Mouse (Mus musculus): ENCODE measurements at regions not wholly inside any gene's neighbourhood (a gene's known extent, or its start where the extent isn't known, plus 50 kb on each side); places are given as distances from the start of the nearest gene placed in this dataset.

DNA sequence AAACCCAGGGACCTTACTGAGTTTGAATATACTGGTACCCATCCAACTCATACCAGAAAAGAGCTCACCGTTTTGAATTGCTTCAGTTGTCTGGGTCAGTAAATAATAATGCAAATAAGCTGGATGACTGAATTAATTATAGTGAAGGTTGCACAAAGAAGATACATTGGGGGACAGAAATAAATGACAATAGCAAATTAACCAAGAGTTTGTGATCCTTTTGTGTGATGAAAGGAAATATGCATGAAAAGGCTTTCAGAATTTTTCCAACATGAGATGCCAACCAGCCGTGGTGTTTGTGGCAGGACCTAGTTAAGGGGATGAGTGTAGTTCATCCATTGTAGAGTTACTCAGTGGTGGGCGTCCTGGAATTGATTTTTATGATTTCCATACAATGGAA lies 186.5 kb upstream of the Pik3r1 start:
- DNase-seq (ENCODE audit: low spot score): peak; percentile 52

DNA sequence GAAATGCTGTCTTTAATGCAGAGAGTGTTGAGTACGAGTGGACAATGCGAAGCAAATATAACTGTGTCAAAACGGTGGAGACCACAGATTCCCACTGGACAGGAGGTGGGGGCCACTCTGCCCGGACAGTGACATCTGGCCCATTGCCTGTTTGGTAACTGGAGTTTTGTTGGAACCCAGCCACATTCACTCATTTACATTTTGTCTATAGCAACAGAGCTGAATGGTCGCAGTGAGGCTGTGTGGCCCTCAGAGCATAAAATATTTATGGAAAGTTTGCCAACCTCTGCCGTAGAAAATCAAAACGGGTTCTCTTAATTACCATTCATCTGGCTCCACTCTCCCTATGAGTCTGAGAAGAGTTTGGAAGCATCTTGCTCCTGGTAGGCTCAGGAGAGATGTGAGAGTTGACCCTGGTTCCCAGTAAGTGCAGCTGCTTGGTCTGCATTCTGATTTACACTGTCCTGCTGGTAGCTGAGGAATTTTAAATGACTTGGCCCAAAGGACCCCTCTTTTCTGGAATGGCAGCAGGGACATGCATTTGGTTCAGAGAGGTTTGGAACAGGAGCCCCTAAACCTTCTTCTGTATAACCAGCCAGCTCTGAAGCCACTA lies 187.9 kb upstream of the Pik3r1 start:
- DNase-seq (ENCODE audit: low spot score): no peak

DNA sequence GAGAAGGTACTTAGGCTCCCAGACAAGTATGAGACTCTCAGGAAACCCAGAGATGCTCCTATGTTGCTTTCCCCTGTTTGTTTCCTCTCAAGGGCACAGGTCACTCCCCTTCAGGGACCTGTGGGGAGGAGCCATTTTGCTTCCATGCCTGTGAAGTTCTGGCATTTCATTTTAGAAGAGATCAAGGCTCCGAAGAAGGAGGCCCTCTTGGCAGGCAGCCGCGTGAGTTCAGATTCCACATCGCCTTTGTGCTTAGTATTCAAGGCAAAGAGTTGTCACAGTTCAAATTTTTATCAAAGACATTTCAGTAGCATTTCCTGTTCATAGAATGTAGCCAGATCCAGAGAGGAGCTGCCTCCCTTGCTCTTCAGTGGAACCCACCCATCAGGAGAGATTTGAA lies 189.8 kb upstream of the Pik3r1 start:
- no peak for DNase-seq (ENCODE audit: low spot score)

DNA sequence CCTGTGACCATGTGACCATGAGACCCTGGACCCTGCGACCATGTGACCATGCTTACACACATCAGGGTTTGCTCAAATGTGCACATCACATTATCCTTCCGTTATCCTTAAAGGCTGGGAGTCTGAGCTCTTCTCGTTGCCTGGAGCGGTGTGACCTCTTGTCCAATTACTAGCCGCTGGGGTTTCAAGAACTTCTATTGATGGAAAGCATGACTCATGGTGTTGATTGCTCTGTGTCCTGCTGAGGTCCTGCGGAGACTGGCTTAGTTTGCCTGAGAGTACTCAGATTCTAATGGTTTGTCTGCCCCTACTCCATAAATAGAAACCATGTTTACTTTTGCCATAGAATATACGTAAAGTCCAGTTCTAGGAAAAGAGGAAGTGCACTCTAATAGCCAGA lies 197.5 kb upstream of the Pik3r1 start:
- no peak for DNase-seq (ENCODE audit: low spot score)

DNA sequence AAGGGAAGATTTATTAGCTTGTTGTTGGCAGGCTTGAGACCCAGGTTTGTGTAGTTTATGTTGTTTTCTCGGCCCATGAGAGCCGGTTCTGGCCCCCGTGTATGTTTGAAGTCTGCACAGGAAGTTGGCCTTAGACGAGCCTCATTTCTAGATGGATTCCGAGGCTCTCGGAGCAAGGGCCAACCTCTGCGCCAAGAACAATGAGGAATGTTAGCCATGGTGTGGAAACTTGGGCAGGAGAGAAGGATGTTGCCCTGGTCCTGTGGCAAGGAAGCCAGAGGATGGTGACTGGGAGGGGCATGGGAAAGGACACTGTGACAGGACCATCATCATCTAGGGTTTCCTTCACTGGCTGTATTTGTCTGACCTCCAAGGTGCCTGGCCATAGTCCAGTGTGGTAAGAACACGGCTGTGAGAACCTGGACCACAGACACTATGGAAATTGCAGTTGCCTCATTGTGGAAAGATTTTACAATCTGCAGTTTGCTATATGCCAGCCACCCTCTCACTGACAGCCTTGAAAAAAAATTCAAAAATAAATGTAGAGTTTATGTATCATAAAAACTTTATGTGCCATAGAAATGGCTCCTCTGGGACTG lies 198.9 kb upstream of the Pik3r1 start:
- DNase-seq (ENCODE audit: low spot score): no peak

DNA sequence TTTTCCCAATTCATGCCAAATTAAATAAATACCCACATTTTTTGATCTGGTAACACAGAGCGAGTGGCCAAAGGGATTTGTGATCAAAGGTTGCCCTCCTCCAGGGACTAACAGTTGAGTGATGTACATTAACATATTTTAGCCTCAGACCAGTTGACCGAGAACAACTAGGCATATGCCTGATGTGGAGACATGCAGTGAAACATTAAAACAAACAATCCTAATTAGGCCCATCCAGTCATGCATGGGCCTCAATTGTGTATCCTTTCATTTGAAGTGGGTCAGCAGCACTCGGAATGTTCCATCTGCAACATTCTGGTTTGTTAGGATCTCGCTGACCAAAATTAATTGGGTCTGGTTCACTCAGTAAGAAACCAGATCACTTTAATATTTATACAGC lies 199.4 kb upstream of the Pik3r1 start:
- DNase-seq (ENCODE audit: low spot score): peak; percentile 74

DNA sequence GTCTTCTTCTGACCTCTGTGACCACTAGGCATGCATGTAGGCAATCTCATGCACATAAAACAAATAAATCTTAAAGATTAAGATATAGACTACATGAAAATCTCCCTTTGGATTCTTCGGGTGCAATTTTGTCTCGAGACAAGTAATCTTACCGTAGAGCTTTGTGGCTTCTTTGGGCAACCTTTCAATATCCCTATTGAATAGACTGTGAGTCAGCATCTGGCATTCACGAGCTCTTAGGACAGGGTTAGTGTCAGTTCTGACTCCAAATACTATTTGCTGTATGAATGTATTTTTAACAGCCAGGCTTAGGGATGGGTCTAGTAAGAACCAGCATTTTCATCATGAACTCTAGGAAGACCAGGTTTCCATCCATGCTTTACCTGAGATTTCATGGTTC lies 208.7 kb upstream of the Pik3r1 start:
- DNase-seq (ENCODE audit: low spot score): no peak

DNA sequence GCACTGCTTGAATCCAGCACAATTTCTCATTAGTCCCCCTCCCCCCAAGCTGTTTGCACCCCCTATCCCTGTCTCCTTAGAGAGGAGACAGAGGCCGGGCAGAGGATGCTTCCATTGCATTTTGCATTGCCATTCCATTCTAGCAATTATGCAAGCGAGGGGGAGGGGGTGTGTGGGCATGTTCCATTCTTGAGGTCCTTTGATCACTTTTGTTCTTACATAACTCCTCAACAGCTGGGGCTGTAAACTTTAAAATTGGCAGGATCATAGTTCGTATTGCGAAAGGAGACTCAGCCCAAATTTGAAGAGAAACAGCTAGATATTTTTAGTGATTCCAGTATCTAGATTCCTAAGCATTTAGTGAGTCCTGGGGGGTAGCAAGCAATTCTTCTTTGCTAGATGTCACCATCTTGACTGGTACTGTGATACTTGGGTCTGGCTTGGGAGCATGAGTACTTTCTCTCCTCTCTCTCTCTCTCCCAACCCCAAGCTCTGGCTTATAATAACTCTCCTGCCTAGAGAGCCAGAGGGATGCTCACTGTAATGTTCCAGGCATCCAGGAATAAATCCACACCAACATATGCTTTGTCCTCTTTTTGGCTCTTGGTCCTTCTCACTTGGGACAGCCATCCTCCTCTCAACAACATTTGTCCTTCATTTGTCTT lies 212.3 kb upstream of the Pik3r1 start:
- DNase-seq (ENCODE audit: low spot score): no peak

DNA sequence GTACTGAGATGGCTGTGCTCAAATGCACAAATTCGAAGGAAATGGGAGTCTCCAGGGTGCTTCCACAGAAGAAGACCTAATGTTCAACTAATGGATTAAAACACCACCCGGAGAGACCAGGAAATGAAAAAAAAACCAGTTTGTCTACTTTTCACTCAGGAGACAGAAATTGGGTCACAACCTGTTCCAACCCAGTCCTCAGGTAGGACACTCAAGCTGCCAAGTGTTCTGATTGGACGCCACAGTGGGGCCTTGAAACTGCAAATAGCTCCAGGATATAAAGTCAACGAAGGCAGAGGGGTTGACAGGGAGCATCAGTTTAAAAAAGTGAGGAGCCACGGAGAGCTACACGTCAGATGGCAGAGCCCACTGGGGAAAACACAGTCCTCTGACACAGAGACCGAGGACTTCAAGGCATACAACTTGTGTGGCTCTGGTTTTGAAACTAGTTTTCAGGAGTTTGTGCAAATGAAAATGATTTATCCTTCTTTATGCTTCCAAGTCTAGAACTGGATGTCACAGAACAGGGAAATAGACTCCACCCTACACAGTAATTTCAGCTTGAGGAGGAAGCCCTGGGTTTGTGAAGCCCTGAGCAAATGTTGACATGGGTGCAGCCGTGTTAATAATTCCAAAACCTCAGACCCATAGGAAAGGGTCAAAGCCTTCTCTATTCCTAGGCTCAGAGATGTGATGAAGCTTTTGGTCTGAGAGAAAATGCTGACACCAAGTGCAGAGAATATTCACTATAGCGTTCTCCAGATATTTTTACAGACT lies 220.8 kb upstream of the Pik3r1 start:
- DNase-seq (ENCODE audit: low spot score): no peak

DNA sequence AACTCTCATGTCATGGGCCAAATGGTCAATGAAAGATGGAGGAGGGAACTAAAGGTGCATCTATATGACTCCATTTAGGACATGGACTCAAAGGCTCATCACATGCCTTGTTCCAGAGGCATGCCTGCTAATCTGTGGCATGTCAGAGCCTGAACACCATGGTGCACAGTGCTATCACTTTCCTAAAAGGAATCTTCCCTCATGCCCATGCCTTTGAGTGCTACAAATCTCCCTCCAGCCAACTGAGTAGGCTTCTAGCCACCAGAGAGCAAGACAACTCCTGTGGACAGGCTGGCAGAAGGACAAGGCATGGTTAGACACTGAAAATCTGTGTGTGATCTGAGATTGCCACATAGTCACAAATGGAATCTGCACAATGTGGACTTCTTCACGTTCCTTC lies 223.7 kb upstream of the Pik3r1 start:
- no peak for DNase-seq (ENCODE audit: low spot score)

DNA sequence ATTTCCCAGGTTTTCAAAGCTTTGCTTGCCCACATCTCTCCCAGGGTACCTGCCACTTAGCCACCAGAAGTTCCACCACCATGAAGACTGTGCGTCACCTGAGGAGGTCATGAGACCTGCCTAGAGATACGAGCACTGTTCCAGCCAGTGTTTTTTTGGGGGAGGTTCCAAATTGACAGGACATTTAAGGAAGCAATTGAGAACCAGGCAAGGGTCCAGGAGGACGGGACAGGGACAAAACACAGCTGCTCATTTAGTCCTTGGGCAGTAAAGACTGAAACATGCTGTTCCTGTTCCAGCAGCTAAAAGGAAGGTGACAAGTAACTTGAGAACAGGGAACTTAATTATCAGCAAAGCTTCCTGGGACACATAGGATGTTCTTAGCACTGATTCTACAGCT lies 226.8 kb upstream of the Pik3r1 start:
- DNase-seq (ENCODE audit: low spot score): no peak

DNA sequence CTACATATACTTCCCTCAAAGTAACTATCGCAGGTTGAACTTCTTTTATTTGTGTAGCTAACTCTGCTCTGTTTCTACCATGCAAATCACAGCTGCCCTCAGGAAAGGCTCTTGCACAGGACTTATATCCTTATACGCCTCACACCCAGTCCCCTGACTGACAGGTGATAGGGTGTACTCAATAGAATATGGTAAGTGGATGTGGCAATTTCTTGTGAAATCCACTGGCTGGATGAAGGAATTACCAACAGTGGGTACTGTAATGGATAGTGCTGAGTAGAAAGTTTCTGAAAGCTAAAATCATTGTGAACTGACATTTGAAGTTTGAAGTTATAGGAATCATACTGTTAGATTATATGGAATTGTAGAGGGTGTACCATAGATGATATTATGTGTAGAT lies 227.5 kb upstream of the Pik3r1 start:
- no peak for DNase-seq (ENCODE audit: low spot score)

DNA sequence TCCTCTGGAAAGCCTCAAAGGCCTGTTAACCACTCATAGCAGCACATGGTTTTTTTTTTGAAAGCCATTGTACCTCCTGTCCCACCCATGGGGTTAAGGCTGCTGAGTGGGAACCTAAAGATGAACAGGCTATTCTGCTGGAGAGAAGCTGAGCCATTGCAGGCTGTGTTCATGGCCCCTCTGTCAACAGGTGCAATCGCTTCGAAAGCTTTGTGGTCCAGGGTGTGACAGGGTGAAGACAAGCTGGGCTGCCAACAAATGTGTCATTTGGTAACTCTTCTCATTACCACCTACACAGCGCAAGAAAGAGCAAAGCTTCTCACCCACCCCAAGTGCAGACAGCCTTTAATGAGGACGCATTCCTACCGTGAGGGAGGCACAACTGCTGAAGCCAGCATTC lies 228.1 kb upstream of the Pik3r1 start:
- peak; percentile 10 for DNase-seq (ENCODE audit: low spot score)

DNA sequence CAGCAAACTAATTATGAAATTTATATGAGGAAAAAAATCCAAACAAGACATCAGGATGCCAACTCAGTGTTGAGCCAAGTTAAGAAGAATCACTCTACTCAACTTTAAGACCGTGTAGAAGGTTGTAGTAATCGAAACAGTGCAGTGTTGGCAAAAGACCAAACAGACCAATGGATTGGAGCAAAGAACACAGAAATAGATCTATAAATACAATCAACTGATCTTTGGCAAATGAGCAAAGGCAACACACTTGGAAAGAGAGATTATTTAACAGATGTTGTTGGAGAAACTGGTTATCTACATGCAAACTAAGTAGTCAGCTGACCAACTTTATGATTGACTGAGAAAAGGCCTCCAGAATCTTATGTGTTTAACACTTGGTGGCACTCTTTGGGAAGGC lies 229.4 kb upstream of the Pik3r1 start:
- DNase-seq (ENCODE audit: low spot score): no peak

DNA sequence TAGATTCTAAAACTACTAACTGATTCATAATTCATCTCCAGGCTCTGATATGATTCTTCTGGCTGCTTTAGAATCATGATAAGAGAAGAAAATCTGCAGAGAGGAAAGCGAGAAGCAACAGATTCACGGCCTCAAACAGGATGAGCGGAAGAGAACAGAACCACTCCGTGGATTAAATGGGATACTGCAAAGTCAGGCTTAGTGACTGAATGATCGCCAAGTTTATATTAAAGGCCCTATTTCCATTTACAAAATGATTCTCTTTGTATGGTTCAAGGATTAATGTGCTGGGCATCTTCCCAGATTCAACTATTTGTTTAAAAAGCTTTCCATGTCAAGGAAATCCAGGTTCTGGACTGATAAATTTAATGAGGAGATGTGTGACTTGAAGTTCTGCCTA lies 238.5 kb upstream of the Pik3r1 start:
- no peak for DNase-seq (ENCODE audit: low spot score)

DNA sequence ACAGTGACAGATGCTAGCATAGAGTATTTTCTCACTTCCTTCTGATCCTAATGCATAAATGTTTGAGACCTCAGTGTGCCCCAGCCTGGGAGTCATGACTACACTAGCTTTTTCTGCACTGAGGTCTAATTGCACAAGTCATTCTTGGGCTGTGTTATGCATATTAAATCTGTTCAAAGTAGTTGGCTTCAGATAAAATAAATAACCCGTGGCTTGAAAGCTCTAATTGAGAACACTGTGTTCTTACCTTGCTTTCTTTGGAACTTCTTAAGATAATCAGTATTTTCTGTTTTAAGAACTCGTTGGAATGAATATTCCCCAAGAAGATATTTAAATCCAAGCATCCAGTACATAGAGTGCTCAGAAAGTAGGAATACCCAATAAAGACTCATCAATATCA lies 243.9 kb upstream of the Pik3r1 start:
- DNase-seq (ENCODE audit: low spot score): no peak

DNA sequence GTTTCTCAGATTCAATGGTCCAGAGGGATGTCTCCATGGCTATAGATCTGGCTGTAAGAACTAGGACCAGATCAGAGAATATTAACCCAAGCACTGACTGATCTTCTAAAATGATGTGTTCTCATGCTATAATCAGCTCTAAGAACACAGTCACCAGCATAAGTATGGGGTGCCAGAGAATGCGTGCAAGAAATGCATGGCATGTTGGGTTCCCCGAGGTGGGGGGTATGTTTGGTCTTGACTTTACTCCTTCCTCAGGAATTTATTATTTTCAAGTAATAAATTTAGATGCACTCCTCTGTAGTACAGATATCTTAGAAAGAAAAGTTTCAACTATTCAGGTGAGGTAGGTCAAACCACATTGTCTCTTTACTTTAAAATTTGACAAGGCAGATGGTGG lies 246.5 kb upstream of the Pik3r1 start:
- DNase-seq (ENCODE audit: low spot score): no peak

DNA sequence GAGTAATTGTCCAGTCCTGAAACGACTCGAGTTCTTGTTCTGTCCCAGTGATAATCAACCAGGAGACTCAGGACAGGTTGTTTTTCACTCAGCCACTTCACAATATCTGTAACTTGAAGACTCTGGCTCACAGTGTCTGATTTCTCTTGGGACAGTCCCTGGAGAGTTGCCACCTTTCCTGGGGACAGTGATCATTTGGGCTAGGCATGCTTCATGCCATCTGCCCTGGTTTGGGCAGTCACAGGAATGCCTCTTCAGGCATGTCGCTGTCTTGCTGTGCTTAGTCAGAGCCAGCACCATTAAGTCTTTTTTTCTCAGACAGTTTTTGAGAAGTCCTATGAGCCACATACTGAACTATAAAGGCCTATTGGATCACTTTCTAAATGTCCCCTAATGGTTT lies 246.9 kb upstream of the Pik3r1 start:
- DNase-seq (ENCODE audit: low spot score): no peak

DNA sequence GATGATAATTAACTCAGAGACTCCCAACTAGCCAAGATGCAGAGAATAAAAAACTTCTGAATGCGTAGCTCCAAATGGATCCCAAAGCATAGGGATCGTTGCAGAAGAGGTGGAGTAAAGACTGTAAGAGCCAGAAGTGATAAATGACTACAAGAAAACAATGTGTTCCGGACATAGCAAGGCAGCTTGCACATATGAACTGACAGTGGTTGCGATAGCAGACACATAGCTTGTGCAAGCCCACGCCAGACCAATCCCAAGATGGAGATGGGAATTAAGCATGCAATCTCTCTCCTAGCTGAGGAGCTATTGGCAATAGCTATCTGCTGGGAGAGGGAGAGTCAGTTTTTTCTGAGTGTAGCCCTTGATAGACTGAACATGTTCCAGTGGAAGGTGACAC lies 248.5 kb upstream of the Pik3r1 start:
- no peak for DNase-seq (ENCODE audit: low spot score)

DNA sequence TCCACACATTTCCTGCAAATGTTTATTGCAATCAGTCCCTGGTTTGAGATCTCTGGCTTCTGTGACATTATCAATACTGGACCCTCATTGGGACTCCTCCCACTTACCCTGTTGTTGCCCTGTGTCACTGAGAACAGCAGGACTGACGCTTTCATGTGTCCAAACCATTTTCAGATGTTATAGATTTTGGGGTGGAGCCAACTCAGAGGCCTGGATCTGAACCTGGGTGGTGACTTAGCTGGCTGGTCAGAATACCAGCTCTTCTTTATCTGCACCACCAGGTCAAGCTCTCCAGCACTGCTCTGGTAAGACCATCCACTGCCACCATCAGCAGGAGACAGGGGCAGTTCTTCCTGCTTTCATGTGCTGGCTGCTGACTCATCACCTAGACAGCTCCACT lies 254.3 kb upstream of the Pik3r1 start:
- DNase-seq (ENCODE audit: low spot score): no peak

DNA sequence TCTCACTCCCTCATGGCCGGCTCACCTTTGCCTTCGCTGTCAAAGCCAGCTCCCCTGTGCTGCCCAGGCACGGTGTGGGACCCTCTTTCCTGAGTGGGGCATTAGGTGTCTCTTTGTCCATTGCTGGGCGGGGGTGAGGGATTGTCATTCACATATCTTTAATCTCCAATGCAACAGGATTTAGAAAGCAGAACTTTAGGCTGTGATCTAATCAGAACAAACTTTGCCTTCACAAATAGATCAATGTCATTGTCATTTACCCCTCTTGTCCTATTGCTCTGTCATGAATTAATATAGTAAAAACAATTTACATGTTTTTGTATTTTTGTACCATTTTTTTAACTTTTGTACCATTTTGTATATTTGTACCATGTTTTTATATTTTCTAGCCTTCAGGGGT lies 254.7 kb upstream of the Pik3r1 start:
- no peak for DNase-seq (ENCODE audit: low spot score)

DNA sequence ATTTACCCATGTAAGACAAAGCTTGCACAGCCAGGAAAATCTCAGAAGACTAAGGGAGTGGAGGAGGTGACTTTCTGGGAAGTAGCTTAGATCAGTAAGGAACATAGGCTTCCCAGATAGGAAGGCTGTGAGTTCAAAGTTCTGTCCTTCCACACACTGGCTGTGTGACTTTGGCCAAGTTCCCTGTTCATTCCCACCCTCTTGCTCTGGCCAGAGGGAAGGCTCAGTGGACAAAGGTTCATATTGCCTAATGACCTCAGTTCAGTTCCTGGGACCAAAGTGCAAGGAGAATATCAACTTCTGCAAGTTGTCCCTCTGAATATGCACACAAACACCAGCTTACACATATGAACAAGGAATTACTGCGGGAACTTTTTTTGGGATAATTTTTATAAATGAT lies 255.6 kb upstream of the Pik3r1 start:
- no peak for DNase-seq (ENCODE audit: low spot score)

DNA sequence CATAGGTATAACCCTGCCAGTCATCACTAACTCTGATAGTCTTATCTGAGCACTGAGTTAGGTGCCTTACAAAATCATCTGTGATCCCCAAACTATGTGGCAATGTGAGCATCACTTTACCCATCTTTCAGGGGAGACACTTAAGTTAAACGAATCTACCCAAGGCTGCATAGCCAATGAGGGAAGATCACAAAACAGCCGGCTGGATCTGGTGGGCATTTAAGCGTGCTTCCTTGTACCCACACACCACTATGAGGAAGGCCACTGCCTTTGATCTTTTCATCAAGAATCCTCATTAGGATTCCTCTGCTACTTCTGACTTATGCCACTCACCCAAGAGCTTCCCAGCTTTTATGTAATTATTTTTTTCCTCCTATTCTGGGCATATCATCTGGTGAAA lies 257.1 kb upstream of the Pik3r1 start:
- DNase-seq (ENCODE audit: low spot score): no peak
